Mouse (Mus musculus) left cerebral cortex, postnatal 36 days (tissue): Measurements from ENCODE around the gene Rere. TPM values are rescaled to one million over a fixed set of nuclear protein-coding genes. Genes with fewer than 3 reads are reported as not detected.
A peak's percentile ranks its signal among the peaks of the same experiment; 100 is the strongest.
"Not testable (repeated sequence)": the region's sequence is repeated elsewhere in the genome, so short reads cannot be mapped to it uniquely, and the experiment has no call there.

Source experiments
- DNase-seq, 2 experiments: peaks; one replicate each; pipeline ENCODE4 v3.0.0; 2021 to 2022; ENCODE audit warnings: low spot score in 2 of 2, mixed read lengths in 1 of 2
- intact Hi-C: fragments of 180-260 bp; cut with DNase I; formaldehyde crosslinking; loops from one replicate; pipeline ENCODE4 v1.15.1; 2025
- total RNA-seq, 2 experiments: library from RNA; stranded (reverse); gene quantifications; 2 replicates each; pipeline ENCODE4 v1.2.3; 2021

Rere gene
- total RNA-seq, 2 experiments from 2014 or later = 86.7 to 131 TPM

DNA sequence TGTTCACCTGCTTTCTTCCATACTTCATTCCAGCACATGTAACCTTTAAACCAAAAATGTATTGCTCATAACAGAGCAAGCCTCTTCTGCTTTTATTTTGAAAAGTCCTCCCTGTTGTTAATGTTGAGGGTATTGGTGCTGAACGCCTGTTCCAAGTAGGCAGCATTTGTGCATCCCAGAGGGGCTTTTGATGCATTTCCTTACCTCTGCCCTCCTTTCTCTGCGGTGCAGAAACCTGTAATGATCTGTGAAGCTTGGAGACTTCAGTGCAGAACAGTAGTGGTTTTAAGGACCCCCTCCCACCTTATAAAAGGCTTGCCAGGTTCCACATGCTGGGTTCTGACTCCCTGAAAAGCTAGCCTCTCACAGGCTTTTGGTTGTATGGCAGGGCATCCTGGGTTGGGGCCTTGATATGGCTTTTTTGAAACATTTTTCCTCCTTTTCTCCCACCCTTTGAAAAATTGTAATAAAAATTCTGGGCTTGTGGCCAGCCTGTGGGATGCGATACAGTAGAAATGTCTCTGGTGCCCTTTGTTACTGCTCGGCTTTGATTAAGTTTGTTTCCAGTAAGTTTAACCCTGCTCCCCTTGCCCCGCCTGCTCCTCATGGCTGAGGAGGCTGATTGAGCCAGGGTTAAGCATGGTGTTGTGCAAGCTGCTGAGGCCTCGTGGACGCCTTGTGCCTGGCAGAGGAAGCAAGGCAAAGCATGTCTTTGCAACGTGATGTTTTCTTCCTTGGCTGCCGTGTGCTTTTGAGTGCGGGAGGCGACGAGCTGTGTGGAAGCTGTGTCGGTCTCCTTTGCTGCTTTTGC is 301.7 kb downstream of the Rere start:
- intact Hi-C loops = no loop called here
- peak; percentile 72 for DNase-seq

DNA sequence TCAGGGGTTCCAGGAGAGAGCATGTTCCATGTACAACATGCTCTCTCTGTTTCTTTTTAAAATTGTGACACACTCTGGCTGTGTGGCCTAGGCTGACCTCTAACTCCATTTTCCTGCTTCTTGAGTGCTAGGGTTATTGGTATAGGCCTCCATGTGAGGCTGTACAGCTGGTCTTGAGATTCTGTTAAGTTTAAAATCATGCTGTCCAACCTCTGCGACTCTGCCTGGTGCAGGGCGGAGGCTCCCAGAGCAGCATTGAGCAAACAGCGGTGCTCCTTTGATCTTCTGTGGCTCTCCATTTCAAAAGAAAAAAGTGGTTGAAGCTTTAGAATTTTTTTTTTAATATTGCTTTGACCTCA is 302.3 kb downstream of the Rere start:
- intact Hi-C loops = no loop called here
- no peak for DNase-seq

DNA sequence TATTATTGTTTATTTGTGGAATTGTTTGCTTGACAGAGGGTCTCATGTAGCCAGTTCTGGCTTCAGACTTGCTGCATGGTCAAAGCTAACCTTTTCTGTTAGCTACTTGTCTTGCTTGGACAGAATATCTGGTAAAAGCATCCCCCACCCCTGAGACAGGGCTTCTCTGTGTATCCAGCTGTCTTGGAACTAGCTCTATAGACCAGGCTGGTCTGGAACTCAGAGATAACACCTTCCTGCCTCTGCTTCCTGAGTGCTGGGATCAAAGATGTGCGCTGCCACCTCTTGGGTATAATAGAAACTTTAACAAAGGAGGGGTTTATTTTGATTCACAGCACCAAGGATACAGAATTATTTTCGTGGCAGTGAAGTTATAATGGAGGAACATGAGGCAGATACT is 304.4 kb downstream of the Rere start:
- intact Hi-C loops = no loop called here
- no peak for DNase-seq

DNA sequence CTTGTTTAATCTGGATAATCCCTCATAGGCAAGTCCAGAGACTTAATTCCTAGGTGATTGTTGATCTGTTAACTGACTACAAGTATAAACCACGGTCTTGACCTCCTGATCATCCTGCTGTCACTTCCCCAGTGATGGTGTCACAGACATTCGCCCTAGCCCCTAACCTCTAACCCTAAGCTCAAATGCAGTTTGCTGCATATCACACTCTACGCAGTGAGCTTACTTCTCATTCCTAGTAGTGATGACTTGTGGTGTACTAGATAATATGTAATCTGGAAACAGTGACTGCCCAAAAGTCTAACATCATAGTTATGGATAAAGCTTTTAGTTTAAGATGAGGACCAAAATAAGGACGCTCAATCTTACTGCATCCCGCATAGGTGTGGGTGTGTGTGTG is 304.8 kb downstream of the Rere start:
- DNase-seq = no peak
- intact Hi-C loops = no loop called here

DNA sequence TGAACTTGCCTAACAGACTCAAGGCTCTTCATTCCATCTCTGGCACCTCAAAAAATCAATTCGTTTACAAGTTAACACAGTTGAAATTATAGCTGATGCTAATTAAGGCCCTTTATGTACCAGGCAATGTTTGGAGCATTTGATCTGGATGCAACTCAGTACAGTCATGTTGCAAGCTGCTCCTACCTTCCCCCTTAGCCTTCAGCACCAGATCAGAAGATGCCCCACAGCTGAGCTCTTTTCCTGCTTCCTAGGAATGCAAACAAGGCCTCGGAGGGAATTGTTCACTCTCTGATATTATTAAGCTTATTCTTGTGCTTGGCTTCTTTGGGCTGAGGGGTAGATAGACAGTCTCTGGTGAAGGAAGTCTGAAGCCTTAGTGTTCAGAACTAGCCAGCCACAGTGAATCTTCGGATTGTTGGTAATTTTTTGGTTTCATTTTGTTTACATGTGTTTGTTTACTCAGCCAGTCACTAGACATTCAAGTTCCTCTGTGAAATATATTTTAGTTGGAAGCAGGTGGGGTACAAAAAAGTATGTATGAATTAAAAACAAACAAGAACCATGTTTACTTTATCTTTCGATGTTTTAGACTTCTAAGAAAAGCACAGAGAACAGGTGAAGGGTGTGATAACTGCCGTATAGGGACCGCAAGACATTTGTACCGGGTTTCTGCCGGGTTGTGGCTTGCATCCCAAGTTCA is 306.3 kb downstream of the Rere start:
- intact Hi-C loops = no loop called here
- no peak for DNase-seq

DNA sequence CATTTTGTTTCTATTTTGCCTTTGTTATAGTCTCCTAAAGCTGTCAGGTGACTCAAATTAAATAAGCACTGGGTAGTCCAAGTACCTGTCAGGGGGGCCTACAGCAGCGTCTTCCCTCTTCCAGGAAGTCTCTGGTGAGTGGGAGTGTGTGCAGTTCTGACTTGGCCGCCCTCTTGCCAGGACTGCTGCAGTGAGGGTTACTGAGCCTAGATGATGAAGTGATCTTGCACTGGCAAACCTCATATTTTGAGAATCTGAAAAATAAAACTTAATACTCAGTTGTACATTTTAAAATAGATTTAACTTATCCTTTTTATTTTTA is 306.8 kb downstream of the Rere start:
- intact Hi-C loops = no loop called here
- no peak for DNase-seq

DNA sequence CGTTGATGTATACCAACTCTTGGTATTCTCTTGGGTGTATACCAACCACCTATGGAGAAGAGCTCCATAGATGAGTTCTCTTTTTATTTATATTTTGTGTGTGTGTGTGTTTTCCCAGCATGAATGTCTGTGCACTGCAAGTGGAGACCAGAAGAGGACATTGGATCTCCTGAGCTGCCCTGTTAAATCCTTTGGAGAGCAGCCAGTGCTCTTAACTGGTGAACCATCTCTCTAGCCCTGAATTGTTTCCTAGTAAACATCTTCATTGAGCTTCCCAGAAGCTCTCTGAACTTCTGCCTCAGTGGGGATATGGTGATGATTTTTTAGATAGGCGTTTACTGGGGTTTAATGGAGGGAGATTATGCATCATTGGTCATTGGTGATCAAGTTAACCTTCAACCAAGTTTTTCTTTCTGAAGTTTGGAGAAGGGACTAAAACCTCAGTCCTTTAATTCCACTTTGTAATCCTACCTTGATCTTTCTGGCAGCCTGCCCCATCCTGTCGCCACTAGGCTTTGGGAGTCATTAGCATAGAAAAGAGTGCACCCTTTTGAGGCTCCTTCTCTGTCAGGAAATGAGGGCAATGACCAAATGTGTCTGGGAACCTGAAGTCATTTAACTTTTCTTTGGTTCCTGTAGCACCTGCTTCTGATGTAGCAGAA is 309.3 kb downstream of the Rere start:
- intact Hi-C loops = loop anchor here (10.0 kb wide), 1 partner anchor 316 kb away; no protein-coding TSS in a partner anchor
- no peak for DNase-seq

DNA sequence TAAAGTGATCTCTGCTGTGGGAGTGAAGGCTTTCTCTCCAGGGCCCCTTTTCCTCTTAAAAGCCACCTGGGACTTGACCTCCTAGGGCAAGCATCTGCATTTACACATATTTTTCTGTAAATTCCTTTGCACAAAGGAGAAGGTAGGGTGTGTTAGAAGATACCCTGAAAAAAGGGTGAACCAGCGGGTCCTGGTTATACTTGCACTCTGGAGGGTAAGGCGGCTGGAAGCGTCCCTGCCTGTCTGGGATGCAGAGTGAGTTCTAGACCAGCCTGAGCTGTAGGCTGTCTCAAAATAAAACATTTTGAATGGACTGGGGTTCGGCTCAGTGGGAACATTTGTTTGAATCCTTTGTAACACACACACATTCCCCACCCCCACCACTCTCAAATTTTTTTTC is 310.2 kb downstream of the Rere start:
- intact Hi-C loops = loop anchor here (10.0 kb wide), 1 partner anchor 317 kb away; no protein-coding TSS in a partner anchor
- DNase-seq = no peak

DNA sequence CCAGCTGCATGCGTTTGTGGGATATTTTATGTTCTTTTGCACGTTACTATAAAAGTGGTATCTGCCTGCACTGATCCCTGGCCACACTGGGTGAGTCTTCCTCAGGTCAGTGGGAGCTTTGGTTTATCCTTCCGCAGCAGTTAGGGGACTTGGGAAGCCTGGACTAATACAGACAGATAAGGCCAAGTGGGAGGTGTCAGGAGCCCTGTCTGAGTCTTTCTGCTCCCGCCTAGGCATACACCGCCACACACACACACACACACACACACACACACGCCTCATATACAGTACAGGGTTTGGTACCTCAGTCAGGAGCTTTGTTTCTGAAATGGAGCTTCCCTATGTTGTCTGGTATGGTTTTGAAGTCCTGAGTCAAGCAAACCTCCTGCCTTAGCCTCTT is 310.6 kb downstream of the Rere start:
- intact Hi-C loops = loop anchor here (10.0 kb wide), 1 partner anchor 317 kb away; no protein-coding TSS in a partner anchor
- no peak for DNase-seq

DNA sequence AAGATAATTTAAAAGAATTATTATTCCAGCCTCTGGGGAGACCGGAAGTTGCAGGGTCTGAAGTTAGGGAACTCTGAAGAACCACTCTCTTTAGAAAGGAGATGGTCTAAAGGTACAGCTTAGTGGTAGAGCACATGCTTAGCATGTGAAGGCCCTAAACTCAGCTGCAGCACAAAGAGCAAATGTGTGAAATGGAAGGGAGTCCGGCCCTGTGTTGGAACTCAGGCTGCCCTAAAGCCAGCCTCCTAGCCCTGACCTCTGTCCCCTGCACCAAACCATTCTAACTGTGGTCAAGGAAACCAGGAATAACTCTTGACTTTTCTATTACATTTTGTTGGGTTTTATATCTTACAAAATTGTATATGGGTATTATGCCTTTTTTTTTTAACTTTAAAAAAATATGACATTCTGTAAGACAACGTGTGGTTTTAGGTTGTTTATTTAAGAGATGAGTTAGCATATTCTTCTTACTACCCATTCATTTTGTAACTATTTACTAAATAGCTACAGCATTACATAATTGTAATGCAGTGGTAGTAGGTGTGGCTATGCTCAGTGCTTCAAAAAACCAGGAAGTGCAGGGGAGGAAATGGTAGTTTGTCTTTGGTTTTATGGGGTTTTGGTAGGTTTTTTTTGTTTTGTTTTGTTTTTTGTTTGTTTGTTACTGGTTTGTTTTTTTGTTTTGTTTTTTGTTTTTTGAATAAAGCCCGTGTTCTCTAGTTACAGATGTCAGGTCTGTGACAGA is 312.2 kb downstream of the Rere start:
- DNase-seq = no peak
- intact Hi-C loops = loop anchor here (10.0 kb wide), 1 partner anchor 319 kb away; no protein-coding TSS in a partner anchor

DNA sequence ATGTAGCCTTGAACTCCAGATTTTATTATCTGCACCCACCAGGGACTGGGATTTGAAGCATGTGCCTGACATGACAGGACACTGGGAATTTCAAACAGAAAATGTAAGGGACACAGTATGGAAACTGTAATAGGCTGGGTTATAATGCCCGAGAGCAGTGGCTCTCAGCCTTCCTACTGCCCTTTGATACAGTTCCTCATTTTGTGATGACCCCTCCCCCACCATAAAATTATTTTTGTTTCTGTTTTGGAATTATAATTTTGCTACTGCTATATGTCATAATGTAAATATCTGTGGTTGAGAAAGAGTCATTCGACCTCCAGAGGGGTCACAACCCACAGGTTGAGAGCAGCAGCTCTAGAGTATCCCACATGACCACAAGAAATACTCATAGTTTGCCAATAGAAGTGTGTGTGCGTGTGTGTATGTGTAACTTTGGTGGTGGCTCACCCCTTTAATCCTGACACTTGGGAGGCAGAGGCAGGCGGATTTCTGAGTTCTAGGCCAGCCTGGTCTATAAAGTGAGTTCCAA is 312.9 kb downstream of the Rere start:
- intact Hi-C loops = loop anchor here (10.0 kb wide), 1 partner anchor 320 kb away; no protein-coding TSS in a partner anchor
- no peak for DNase-seq

DNA sequence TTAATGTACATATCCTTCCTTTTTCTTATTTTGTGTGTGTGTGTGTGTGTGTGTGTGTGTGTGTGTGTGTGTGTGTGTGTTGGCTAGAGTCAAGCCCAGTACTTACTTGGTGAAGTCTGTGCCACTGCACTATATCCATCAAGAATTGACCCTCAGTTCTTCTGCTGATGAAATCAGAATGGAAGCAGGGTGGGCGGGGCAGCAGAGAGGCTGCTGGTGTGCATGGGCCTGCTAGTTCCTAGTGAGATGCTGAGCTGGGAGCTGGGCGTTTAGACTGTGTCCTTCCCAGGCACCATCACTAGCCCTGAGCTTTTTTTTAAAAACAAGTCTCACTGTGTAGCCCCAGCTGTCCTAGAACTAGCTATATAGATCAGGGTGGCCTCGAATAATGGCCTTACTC is 313.6 kb downstream of the Rere start:
- intact Hi-C loops = loop anchor here (10.0 kb wide), 1 partner anchor 320 kb away; no protein-coding TSS in a partner anchor
- DNase-seq = no peak

DNA sequence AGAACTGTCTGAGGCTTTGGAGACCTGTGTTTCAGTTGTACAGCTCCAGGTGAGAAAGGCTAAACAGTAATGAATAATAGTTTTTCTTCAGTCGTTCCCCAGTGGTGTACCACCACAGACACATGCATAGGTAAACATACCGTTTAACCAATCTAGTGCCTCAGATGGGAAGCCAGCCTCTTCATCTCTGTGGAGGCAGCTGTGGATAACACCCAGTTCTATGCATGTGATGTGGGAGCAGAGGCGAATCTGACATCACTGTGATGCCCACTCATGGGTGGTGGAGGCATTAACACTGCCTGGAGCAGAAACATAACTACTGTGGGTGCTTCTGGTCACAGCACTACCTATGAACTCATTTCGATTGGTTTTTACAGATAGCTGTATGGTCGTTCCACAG is 314.5 kb downstream of the Rere start:
- peak in 1 of 2 experiments; percentile 30 for DNase-seq
- intact Hi-C loops = loop anchor here (10.0 kb wide), 1 partner anchor 321 kb away; no protein-coding TSS in a partner anchor

DNA sequence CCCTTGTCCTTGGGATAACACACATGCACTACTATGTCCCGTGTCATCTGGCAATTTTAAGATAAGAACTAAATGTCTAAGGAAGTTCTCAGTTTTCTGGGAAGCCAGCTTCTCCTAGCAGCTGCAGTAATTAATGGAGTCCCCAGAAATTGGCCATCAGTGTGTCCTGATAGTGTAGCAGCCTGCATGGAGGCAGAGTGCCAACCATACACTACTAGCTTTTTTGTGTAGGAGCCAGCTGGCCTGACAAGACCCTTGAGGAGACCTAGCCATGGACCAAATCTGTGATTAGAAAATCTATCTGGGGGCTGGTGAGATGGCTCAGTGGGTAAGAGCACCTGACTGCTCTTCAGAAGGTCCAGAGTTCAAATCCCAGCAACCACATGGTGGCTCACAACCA is 317.2 kb downstream of the Rere start:
- intact Hi-C loops = loop anchor here (10.0 kb wide), 1 partner anchor 324 kb away; no protein-coding TSS in a partner anchor
- DNase-seq = no peak

DNA sequence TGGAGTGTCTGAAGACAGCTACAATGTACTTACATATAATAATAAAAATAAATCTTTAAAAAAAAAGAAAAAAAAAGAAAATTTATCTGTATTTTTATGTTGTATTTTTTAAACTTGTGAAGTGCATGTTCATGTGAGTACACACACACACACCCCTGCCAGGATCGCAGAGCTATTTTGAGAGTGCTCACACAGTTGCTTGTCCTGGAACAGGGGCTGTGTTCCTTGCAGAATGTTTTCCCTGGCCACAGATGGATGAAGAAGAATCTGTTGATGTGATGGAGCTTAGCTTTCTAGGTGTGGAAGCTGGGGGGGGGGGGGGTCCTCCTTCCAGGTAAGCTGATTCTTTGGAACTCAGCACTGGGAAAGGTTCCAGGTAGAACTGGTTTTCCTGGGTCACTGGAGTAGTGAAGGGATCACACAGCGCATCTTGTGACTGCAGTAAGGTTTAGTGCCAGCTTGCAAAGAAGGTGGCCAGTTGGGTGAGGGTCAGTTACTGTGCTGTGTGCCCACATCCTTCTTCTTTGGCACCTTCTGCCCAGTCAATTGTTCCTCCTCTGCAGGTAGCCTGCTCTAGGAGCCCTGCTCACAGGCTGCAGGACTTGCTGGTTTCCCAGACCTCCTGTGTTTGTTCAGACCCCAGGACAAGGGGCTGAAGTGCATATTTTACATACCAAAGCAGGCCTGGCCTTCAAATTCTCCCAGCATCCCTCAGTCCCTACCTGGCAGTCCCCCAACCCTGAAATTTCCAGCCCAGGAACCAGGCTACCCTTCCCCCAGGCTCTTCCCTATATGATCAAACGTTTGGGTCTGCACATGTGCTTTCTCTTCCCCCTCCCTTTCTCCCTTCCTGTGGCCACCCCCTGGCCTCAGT is 317.9 kb downstream of the Rere start:
- DNase-seq = no peak

DNA sequence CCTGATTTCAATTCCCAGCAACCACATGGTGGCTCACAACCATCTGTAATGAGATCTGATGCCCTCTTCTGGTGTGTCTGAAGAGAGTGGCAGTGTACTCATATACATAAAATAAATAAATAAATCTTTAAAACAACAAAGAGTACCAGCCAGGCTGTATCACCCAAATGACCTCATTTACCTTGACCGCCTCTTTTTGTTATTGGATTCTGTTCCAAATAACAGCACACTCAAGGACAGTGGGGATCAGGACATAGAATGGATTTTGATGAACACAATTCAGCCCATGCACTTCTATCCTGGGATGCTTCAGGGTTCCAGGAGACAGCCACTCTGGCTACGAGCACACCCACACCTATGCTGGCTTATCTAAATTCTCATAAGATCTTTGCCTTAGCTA is 319.1 kb downstream of the Rere start:
- intact Hi-C loops, DNase-seq: not testable (repeated sequence)

More for the DNA sequence above, 317.9 kb downstream of the Rere start:
- intact Hi-C loops = loop anchor here (10.0 kb wide), 1 partner anchor 325 kb away; no protein-coding TSS in a partner anchor

DNA sequence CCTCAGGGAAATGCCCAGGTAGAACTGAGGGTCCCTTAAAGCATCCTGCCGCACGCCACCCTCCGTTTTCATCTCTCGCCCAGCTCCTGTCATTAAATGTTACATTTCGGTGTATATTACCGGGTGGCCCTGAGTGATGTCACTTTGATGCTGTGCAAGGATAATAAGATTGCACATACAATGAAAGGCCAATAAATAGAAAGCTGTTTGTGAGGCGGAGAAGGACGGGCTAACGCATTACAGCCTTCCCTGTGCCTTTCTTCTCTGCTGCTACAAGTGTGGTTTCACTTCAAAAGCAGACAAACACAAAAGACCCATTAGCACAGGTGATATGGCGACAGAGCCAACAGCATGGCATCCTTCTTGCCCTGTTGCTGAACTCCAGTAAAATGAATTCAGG is 320.0 kb downstream of the Rere start:
- DNase-seq = no peak
- intact Hi-C loops = no loop called here

DNA sequence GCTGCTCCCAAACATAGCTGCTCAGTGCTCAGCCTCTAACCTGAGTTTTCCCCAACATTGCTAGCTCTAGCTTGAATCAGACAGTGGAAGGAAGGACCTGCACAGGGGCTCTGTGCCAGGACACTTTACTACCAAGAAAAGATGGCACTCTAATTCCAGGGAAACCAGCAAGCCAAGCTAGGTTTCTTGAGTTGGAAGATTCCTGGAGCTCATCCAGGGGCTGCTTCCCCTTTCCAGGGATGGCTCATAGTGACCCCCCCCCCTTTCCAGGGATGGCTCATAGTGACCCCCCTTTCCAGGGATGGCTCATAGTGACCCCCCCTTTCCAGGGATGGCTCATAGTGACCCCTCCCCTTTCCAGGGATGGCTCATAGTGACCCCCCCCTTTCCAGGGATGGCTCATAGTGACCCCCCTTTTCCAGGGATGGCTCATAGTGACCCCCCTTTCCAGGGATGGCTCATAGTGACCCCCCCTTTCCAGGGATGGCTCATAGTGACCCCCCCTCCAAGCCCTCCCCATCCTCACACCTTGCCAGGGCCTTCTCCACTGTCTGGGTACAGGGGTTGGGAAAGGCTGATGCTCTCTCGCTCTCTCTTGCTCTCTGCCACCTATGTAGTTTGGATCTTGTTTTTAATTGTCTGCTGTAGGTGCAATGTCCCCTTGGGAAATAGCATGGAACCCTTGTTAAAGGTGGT is 322.1 kb downstream of the Rere start:
- DNase-seq = no peak
- intact Hi-C loops = no loop called here
